Mouse (Mus musculus) neural tube, postnatal 0 days (tissue): Measurements from ENCODE around the gene Lin54. TPM values are rescaled to one million over a fixed set of nuclear protein-coding genes. Genes with fewer than 3 reads are reported as not detected.

Source experiments
- microRNA-seq: library from miRNA; unstranded; fragments of <30 nt; microRNA quantifications from one replicate; pipeline ENCODE4, GENCODE M21; 2016
- polyA plus RNA-seq: library from polyadenylated mRNA; unstranded; fragments of >200 nt; fragmentation: Nextera tagmentation; extraction: Ambion mirVana; gene quantifications from 2 replicates; pipeline ENCODE4 v1.2.1, GENCODE M21; 2015

The Lin54 gene
- 6.4 and 6.9 TPM in 2 replicates for polyA plus RNA-seq

GRCm38 (mm10) chr5:100500458-100500961, at the start of gene Lin54:
TSS of gene Lin54 (minus strand) at chr5:100500639.

GRCm38 (mm10) chr5:100518049-100519026, 17.9 kb upstream of the Lin54 start, which contains the start of gene Cops4:
TSS of gene Cops4 (plus strand) at chr5:100518309.

GRCm38 (mm10) chr5:100415761-100416590, 84.5 kb downstream of the Lin54 start, which contains the start of gene Sec31a:
TSS of gene Sec31a (minus strand) at chr5:100416234.

Small RNA genes within 50 kb of the gene (microRNA-seq; reads per million reads assigned to microRNA genes)
- gene Gm23222: not detected

Other genes with a start within 250 kb of the Lin54 start
- gene Sec31a, start 84.4 kb downstream of the Lin54 start, polyA plus RNA-seq: 72.1 and 72.8 TPM in 2 replicates
- 155 and 162 TPM in 2 replicates for gene Cops4, start 17.7 kb upstream of the Lin54 start, polyA plus RNA-seq
- 3.4 and 4.4 TPM in 2 replicates for gene Plac8, start 71.6 kb upstream of the Lin54 start, polyA plus RNA-seq
- gene Coq2, start 174.5 kb upstream of the Lin54 start, polyA plus RNA-seq: 63.3 and 73.8 TPM in 2 replicates
- 1.0 and 1.2 TPM in 2 replicates for gene Hpse, start 219.1 kb upstream of the Lin54 start, polyA plus RNA-seq